Comparison of ENCODE assay signal across 10 mouse cellular contexts in genomic region chr10:53795567-53796257, GRCm38 (mm10). TPM values are rescaled to one million over a fixed set of nuclear protein-coding genes. Genes with fewer than 3 reads are reported as not detected.
DNase-seq lines count a peak whose midpoint lies in the region; ATAC-seq and TF ChIP-seq lines count a peak whose summit lies in the region.
"Had no signal": no experiment of that assay in that cellular context is flagged by ENCODE, and none has a peak within 500 bp of the region (broad histone marks: within the 10 kb centered on the region; RNA-seq: fewer than 3 reads in every experiment).

No protein-coding gene starts in this region.

- TF ChIP-seq CTCF in hindbrain, postnatal 0 days (IDR thresholded peaks at IDR 0.05; ENCODE audit: low read depth) = peak; percentile 75

- H3K9me3 ChIP-seq in hindbrain, postnatal 0 days (ENCODE audit: low read length) = no peaks in the 10 kb centered on the region
- H3K9me3 ChIP-seq in midbrain, embryonic 16.5 days (replicated peaks; ENCODE audit: control insufficient read depth, low read length, poor library complexity, severe bottlenecking) = no peaks in the 10 kb centered on the region
- H3K9me3 ChIP-seq: heart, embryonic 13.5 days had no signal

- no peaks in the 10 kb centered on the region for H3K36me3 ChIP-seq in hindbrain, postnatal 0 days (ENCODE audit: insufficient read depth, low read length)
- H3K36me3 ChIP-seq in midbrain, embryonic 16.5 days (ENCODE audit: control insufficient read depth, insufficient read depth, low read length) = no peaks in the 10 kb centered on the region
- H3K36me3 ChIP-seq: heart, embryonic 13.5 days had no signal

- H3K27me3 ChIP-seq in hindbrain, postnatal 0 days (ENCODE audit: insufficient read depth, low read length) = no peaks in the 10 kb centered on the region
- H3K27me3 ChIP-seq in midbrain, embryonic 16.5 days (ENCODE audit: control insufficient read depth, insufficient read depth, low read depth, low read length) = no peaks in the 10 kb centered on the region
- H3K27me3 ChIP-seq: heart, embryonic 13.5 days had no signal

- intact Hi-C loops in heart, postnatal 36 days (cut with DNase I) = loop anchor here (1.0 kb wide), 1 partner anchor 154 kb away; no protein-coding TSS in a partner anchor

- H3K27ac ChIP-seq in hindbrain, postnatal 0 days = no peak overlapping the region
- H3K27ac ChIP-seq in midbrain, embryonic 16.5 days (ENCODE audit: low read length) = no peak overlapping the region
- H3K27ac ChIP-seq: heart, embryonic 13.5 days; macrophage had no signal

- no peaks in the 10 kb centered on the region for H3K4me1 ChIP-seq in hindbrain, postnatal 0 days (ENCODE audit: insufficient read depth, low read length)
- H3K4me1 ChIP-seq in midbrain, embryonic 16.5 days (ENCODE audit: control insufficient read depth, insufficient read depth, low read length) = no peaks in the 10 kb centered on the region

- WGBS in hindbrain, postnatal 0 days = 8% methylated on average over 2 of the region's 2 CpGs
- WGBS in midbrain, embryonic 16.5 days = 3% methylated on average over 2 of the region's 2 CpGs

- no peak for DNase-seq in frontal cortex, postnatal 25 days (ENCODE audit: low spot score in 2 of 2)
- DNase-seq in 3T3-L1 (ENCODE audit: low read depth, low spot score) = peak; percentile 46
- DNase-seq in cerebellum, adult 8-10 months = peak; percentile 47
- DNase-seq in hindbrain, postnatal 0 days (ENCODE audit: low spot score) = peak; percentile 81
- DNase-seq in spleen, postnatal 14 days (ENCODE audit: low spot score in 2 of 2) = no peak
- DNase-seq in heart, postnatal 36 days = no peak

- no peak overlapping the region for H3K4me2 ChIP-seq in hindbrain, postnatal 0 days (ENCODE audit: low read depth, low read length)
- H3K4me2 ChIP-seq in midbrain, embryonic 16.5 days (ENCODE audit: low read length) = no peak overlapping the region
- H3K4me2 ChIP-seq: heart, embryonic 13.5 days had no signal

- peak; percentile 83 for ATAC-seq in frontal cortex, adult (ENCODE audit: low TSS enrichment)
- peak; percentile 59 for ATAC-seq in hindbrain, postnatal 0 days
- peak; percentile 68; the same call in 1 of the 2 replicates for ATAC-seq in midbrain, embryonic 16.5 days

- H3K4me3 ChIP-seq in hindbrain, postnatal 0 days (ENCODE audit: low read length) = no peak overlapping the region
- no peak overlapping the region for H3K4me3 ChIP-seq in midbrain, embryonic 16.5 days (ENCODE audit: low read depth, low read length)
- H3K4me3 ChIP-seq: heart, embryonic 13.5 days had no signal

- no peak overlapping the region for H3K9ac ChIP-seq in hindbrain, postnatal 0 days (replicated peaks; ENCODE audit: low read length)
- H3K9ac ChIP-seq in midbrain, embryonic 16.5 days (ENCODE audit: low read depth, low read length) = no peak overlapping the region
- H3K9ac ChIP-seq: heart, embryonic 13.5 days had no signal

RNA-seq across cellular contexts. Expression of gene Fam184a, which starts 44.8 kb away (rescaled TPM):
- total RNA-seq in hindbrain, postnatal 0 days (2014; rRNA removed) = 11.6 and 23.4 TPM in 2 replicates
- 14.6 and 15.2 TPM in 2 replicates for polyA plus RNA-seq in hindbrain, postnatal 0 days (2015; fragmentation: Nextera tagmentation; extraction: Ambion mirVana)
- 13.4 and 15.3 TPM in 2 replicates for polyA plus RNA-seq in midbrain, embryonic 16.5 days (2015; fragmentation: Nextera tagmentation; extraction: Ambion mirVana)
- 1 to 10 TPM; 1.7 to 2.1 TPM for total RNA-seq in heart, postnatal 36 days (2021)
- polyA plus RNA-seq: macrophage had no signal

Comparison
In these comparisons a context has a peak if more than half of its experiments do, and no peak if none do; other contexts are left out.
1. DNase-seq: peak in 3T3-L1 (single experiment), cerebellum, adult 8-10 months (single experiment) and hindbrain, postnatal 0 days (single experiment); none in frontal cortex, postnatal 25 days (0 of 2), spleen, postnatal 14 days (0 of 2) and heart, postnatal 36 days (0 of 2).
2. Peak in every context shown above with its lines, with median percentiles within 50 percentile points of each other: ATAC-seq.